ENCODE assay signal across 14 mouse cellular contexts in the genomic region with DNA sequence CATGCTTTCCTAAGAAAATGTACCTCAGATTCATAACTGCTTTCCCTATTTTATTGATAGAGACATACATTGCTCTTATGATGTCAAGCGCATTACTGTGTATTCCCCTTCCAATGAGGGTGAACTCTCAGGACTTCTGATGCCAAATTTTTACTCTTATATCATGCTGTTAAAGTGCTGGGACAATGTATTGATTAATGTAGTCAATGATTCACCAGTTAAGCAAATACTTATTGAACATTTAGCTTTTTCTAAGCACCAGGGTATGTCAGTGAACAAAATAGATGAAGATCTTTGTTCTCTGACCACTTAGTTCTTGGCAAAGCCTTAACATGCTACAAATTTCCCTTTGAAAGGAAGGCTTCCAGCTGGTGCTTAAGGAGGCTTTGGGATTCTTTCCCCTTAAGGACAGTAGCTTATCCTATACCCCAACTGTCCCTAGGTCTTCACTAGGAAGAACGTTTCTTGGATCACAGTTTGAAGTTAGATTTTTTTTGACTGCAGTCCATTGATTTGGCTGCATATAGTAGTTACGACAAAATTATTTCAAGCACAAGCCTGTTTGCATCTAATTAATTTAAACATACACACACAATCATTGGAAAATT.
"Had no signal": no experiment of that assay in that cellular context is flagged by ENCODE, and none has a peak within 500 bp of the region (broad histone marks: within the 10 kb centered on the region; RNA-seq: fewer than 3 reads in every experiment).

No protein-coding gene starts in this region.

- ATAC-seq: intestine, postnatal 0 days had no signal

- H3K36me3 ChIP-seq: kidney, embryonic 15.5 days; limb, embryonic 12.5 days; limb, embryonic 15.5 days; liver, embryonic 15.5 days had no signal

- H3K27ac ChIP-seq: kidney, embryonic 15.5 days; limb, embryonic 12.5 days; limb, embryonic 15.5 days; liver, embryonic 15.5 days had no signal

- H3K27me3 ChIP-seq: kidney, embryonic 15.5 days; limb, embryonic 12.5 days; limb, embryonic 15.5 days; liver, embryonic 15.5 days had no signal

- H3K9me3 ChIP-seq: kidney, embryonic 15.5 days; limb, embryonic 12.5 days; limb, embryonic 15.5 days; liver, embryonic 15.5 days had no signal

- H3K4me3 ChIP-seq: kidney, embryonic 15.5 days; limb, embryonic 12.5 days; limb, embryonic 15.5 days; liver, embryonic 15.5 days had no signal

- H3K9ac ChIP-seq: kidney, embryonic 15.5 days; limb, embryonic 12.5 days; limb, embryonic 15.5 days; liver, embryonic 15.5 days had no signal

- DNase-seq: kidney, adult 8-10 months; kidney, postnatal 14 days; kidney, postnatal 4 days; left cerebral cortex, postnatal 4 days; lung, postnatal 4 days; midbrain, embryonic 14.5 days; thymus, adult 18-20 months; thymus, postnatal 4 days had no signal

- H3K4me2 ChIP-seq: kidney, embryonic 15.5 days; limb, embryonic 12.5 days; limb, embryonic 15.5 days; liver, embryonic 15.5 days; midbrain, embryonic 11.5 days had no signal

- H3K4me1 ChIP-seq: kidney, embryonic 15.5 days; limb, embryonic 12.5 days; limb, embryonic 15.5 days; liver, embryonic 15.5 days had no signal
